Mouse (Mus musculus): ENCODE data around the gene Tsc22d2. TPM values are rescaled to one million over a fixed set of nuclear protein-coding genes. Genes with fewer than 3 reads are reported as not detected.
"Not testable (repeated sequence)": the region's sequence is repeated elsewhere in the genome, so short reads cannot be mapped to it uniquely, and the experiment has no call there.

The Tsc22d2 gene
- polyA plus RNA-seq, 1 experiment from 2014 or later: 7.4 TPM

DNA sequence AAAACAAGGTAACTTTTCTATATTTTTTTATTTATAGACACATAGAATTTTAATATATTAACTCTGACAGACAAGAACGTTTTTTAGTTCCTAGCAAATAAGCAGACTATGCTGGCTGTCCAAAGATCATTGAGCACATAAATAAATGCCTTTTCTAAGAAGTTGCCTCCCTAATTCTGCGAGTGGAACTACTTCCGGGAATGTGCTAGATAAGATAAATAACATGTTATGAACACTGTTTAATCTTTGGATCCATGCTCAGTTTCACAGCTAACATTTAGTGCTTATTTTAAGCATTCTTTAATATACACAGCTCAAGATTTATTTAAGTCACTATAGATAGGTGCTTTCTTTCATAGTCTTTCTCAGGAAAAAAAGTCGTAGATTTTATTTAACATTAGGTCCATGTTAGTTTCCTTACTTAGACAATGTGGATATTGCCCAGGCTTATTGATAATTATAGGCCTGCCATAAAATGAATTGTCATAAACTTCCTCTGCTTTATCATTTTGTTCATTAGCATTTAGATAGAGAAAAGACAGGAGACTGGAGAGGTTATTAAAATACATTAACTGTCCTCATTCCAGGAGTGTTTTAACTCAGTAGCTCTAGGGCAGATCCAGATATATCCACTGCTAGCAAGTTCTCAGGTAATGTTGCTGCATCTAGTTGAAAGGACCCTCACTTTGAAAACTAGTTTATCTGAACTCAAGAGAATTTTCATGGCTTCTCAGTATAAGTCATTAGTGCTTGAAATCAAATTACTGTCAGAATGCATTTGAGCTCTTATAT lies 40.1 kb downstream of the Tsc22d2 start:
- Histone ChIP-seq H3K27ac (replicated peaks) (no peak overlapping the region), H3K4me1 (no peaks in the 10 kb centered on the region), H3K36me3 (peaks cover 4% of the 10 kb centered on the region), H3K27me3 (ENCODE audit: low read depth, poor library complexity, severe bottlenecking) (no peaks in the 10 kb centered on the region), H3K9me3 (replicated peaks) (no peaks in the 10 kb centered on the region), H3K4me3 (no peak overlapping the region)
- no peak for DNase-seq (ENCODE audit: low spot score)
- 88% methylated on average over 4 of the region's 4 CpGs for WGBS

- H3K27ac ChIP-seq (replicated peaks): no peak overlapping the region
- 88% methylated on average over 3 of the region's 3 CpGs for WGBS
- H3K36me3 ChIP-seq: peaks cover 10% of the 10 kb centered on the region
- H3K4me3 ChIP-seq: no peak overlapping the region
- DNase-seq (ENCODE audit: low spot score): no peak
- no peaks in the 10 kb centered on the region for H3K9me3 ChIP-seq (replicated peaks)
- no peaks in the 10 kb centered on the region for H3K4me1 ChIP-seq
- no peaks in the 10 kb centered on the region for H3K27me3 ChIP-seq (ENCODE audit: low read depth, poor library complexity, severe bottlenecking)
Measured at GRCm38 (mm10) chr3:58455255-58455654, 40.7 kb downstream of the Tsc22d2 start.

DNA sequence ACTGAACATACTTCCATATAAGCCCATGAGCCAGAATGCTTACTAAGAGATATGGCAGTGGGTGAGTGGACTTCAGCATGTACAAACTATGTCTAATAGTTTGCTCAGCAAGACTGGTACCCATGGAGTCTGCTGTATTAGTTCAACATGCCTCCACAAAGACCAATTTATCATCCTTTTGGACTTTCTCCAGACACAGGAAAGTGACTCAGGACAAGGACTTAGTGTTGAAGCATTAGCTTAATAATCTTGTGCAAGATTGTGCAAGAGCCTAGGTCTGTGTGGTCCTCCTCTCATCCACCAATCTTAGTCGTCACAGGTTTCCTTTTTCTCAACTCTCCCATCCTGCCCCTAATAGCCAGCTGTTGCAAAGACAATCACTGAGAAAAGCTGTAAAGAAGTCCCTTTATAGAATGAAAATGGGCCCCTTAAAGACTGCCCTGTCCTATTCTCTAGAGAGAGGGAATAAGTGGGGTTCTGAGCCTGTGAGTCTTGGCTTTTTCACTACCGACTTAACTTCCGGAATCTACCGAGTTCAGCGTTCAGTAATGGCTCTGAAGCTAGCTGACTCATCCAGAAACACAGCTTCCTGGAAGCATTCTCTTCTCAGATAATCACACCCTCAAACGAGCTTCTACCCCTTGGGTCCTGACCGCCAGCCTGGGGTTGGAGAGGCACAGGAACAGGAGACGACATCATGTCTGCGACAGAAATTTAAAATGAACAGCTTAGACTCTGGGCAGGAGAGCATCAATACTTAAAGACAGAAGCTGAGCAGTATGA lies 55.3 kb downstream of the Tsc22d2 start:
- no peak overlapping the region for H3K4me3 ChIP-seq
- H3K4me1 ChIP-seq: no peaks in the 10 kb centered on the region

DNA sequence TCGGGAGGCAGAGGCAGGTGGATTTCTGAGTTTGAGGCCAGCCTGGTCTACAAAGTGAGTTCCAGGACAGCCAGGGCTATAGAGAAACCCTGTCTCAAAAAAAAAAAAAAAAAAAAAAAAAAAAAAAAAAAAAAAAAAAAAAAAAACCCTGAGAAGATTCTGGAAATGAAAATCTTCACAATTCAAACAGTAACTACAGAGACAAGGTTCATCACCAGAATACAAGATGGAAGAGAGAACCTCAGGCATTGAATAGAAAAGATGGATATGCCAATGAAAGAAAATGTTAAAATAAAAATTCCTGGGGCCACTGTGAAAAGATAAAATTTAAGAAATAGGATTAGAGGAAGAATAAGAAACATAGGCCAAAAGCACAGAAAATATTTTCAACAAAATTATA lies 60.8 kb downstream of the Tsc22d2 start:
- not testable (repeated sequence) for H3K9me3 ChIP-seq (replicated peaks); H3K36me3 ChIP-seq; H3K4me1 ChIP-seq; DNase-seq (ENCODE audit: low spot score); H3K4me3 ChIP-seq; H3K27ac ChIP-seq (replicated peaks); H3K27me3 ChIP-seq (ENCODE audit: low read depth, poor library complexity, severe bottlenecking)
- WGBS: 100% methylated on average over 1 of the region's 1 CpGs

More for the DNA sequence above, 55.3 kb downstream of the Tsc22d2 start:
- H3K9me3 ChIP-seq (replicated peaks): no peaks in the 10 kb centered on the region
- no peak overlapping the region for H3K27ac ChIP-seq (replicated peaks)
- 82% methylated on average over 9 of the region's 9 CpGs for WGBS
- DNase-seq (ENCODE audit: low spot score): no peak
- H3K27me3 ChIP-seq (ENCODE audit: low read depth, poor library complexity, severe bottlenecking): no peaks in the 10 kb centered on the region
- H3K36me3 ChIP-seq: no peaks in the 10 kb centered on the region

GRCm38 (mm10) chr3:58478755-58479455 lies 64.4 kb downstream of the Tsc22d2 start:
- H3K9me3 ChIP-seq (replicated peaks): no peaks in the 10 kb centered on the region
- no peak for DNase-seq (ENCODE audit: low spot score)
- H3K27ac ChIP-seq (replicated peaks): no peak overlapping the region
- H3K36me3 ChIP-seq: no peaks in the 10 kb centered on the region
- H3K4me3 ChIP-seq: no peak overlapping the region
- H3K4me1 ChIP-seq: no peaks in the 10 kb centered on the region
- 91% methylated on average over 2 of the region's 2 CpGs for WGBS
- no peaks in the 10 kb centered on the region for H3K27me3 ChIP-seq (ENCODE audit: low read depth, poor library complexity, severe bottlenecking)

GRCm38 (mm10) chr3:58485883-58486282 lies 71.4 kb downstream of the Tsc22d2 start:
- no peaks in the 10 kb centered on the region for H3K9me3 ChIP-seq (replicated peaks)
- no peaks in the 10 kb centered on the region for H3K36me3 ChIP-seq
- H3K27ac ChIP-seq (replicated peaks): no peak overlapping the region
- H3K27me3 ChIP-seq (ENCODE audit: low read depth, poor library complexity, severe bottlenecking): no peaks in the 10 kb centered on the region
- no peaks in the 10 kb centered on the region for H3K4me1 ChIP-seq
- no peak overlapping the region for H3K4me3 ChIP-seq
- DNase-seq (ENCODE audit: low spot score): no peak
- 69% methylated on average over 7 of the region's 7 CpGs for WGBS

DNA sequence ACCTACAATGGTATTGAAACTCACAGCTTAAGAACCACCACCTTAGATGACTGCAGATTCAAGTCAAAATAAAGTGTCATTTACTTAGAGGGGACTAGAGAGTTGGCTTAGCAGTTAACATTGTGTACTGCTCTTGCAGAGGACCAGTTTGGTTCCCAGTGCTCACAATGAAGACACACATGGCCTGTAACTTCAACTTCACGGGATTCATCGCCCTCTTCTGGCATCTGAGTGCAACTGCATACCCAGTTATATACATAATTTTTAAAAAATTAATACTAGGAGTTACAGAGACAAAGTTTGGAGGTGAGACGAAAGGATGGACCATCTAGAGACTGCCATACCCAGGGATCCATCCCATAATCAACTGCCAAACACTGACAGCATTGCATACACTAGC lies 72.6 kb downstream of the Tsc22d2 start:
- H3K27ac ChIP-seq (replicated peaks): no peak overlapping the region
- WGBS: 67% methylated on average over 3 of the region's 3 CpGs
- H3K4me1 ChIP-seq: no peaks in the 10 kb centered on the region
- DNase-seq (ENCODE audit: low spot score): no peak
- no peaks in the 10 kb centered on the region for H3K36me3 ChIP-seq
- no peak overlapping the region for H3K4me3 ChIP-seq
- H3K9me3 ChIP-seq (replicated peaks): no peaks in the 10 kb centered on the region
- H3K27me3 ChIP-seq (ENCODE audit: low read depth, poor library complexity, severe bottlenecking): no peaks in the 10 kb centered on the region

DNA sequence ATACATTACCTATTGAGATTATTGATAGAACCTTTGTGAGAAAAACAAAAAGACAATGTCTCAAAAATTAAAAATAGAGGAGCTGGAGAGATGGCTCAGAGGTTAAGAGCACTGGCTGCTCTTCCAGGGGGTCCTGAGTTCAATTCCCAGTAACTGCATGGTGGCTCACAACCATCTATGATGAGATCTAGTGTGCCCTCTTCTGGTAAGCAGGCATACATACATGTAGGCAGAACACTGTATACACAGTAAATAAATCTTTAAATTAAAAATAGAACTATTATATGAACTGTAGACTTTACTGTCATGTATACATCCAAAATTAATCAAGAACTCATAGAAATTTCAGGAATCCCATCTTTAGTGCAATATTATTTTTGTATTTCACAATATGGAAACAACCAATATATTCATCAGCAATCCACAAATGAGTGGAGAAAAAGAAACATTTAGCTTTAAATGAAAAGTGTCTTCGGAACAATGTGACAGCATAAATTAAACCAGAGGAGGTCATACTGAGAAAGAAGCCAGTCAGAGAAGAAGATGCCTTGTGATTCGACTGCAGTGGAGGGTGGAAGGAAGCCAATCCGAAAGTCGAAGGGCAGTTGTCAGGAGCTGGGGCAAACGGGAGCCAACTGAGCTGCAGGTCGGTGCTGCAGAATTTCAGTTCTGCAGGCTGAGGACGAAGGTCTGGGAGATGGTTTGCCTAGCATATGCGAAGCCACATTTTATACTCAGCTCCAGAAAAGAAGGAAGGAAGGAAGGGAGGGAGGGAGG lies 73.7 kb downstream of the Tsc22d2 start:
- H3K4me1 ChIP-seq: no peaks in the 10 kb centered on the region
- no peak overlapping the region for H3K4me3 ChIP-seq
- H3K36me3 ChIP-seq: no peaks in the 10 kb centered on the region
- no peak for DNase-seq (ENCODE audit: low spot score)
- H3K9me3 ChIP-seq (replicated peaks): no peaks in the 10 kb centered on the region
- 80% methylated on average over 6 of the region's 8 CpGs for WGBS
- no peak overlapping the region for H3K27ac ChIP-seq (replicated peaks)
- H3K27me3 ChIP-seq (ENCODE audit: low read depth, poor library complexity, severe bottlenecking): no peaks in the 10 kb centered on the region

DNA sequence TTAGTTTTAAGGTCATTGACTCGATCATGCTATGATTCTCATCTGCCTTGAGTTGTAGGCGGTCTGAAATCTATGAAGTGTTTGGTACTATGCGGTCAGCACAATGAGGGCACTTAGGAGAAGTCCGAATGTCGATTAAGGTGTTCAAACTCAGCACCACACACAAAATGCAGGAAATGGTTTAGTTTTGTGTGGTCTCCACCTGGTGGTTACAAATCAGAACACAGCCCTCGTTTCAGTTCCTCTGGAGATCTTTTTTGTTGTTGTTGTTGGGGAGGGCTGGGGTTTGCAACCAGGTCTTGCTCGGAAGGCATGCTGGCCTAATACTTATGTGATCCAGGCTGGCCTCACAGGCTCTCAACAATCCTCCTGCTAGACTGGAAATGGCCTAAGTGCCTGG lies 76.3 kb downstream of the Tsc22d2 start:
- DNase-seq (ENCODE audit: low spot score): no peak
- H3K4me1 ChIP-seq: no peaks in the 10 kb centered on the region
- no peaks in the 10 kb centered on the region for H3K27me3 ChIP-seq (ENCODE audit: low read depth, poor library complexity, severe bottlenecking)
- no peaks in the 10 kb centered on the region for H3K9me3 ChIP-seq (replicated peaks)
- no peak overlapping the region for H3K4me3 ChIP-seq
- no peaks in the 10 kb centered on the region for H3K36me3 ChIP-seq
- no peak overlapping the region for H3K27ac ChIP-seq (replicated peaks)
- 76% methylated on average over 7 of the region's 7 CpGs for WGBS

DNA sequence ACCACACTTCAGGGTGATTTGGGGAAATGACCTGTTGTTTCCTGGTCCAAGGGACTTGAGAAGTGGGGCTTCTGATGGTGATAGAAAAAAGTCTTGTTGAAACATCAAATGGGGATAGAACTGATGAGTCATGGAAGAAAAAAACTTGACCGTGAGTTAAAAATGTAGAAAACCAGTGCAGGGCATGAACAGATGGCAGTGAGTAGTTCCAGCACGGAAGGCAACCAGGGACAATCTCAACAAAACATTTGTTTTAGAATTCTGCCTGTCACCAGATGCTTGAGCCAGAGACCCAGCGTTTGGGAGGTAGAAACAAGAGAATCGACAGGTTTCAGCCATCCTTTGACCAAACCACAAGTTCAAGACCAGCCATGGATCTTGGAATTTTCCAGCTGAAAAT lies 79.1 kb downstream of the Tsc22d2 start:
- Histone ChIP-seq H3K9me3 (replicated peaks) (no peaks in the 10 kb centered on the region), H3K27me3 (ENCODE audit: low read depth, poor library complexity, severe bottlenecking) (no peaks in the 10 kb centered on the region), H3K27ac (replicated peaks) (no peak overlapping the region), H3K4me3 (no peak overlapping the region), H3K36me3 (no peaks in the 10 kb centered on the region), H3K4me1 (no peaks in the 10 kb centered on the region)
- 87% methylated on average over 4 of the region's 4 CpGs for WGBS
- no peak for DNase-seq (ENCODE audit: low spot score)

DNA sequence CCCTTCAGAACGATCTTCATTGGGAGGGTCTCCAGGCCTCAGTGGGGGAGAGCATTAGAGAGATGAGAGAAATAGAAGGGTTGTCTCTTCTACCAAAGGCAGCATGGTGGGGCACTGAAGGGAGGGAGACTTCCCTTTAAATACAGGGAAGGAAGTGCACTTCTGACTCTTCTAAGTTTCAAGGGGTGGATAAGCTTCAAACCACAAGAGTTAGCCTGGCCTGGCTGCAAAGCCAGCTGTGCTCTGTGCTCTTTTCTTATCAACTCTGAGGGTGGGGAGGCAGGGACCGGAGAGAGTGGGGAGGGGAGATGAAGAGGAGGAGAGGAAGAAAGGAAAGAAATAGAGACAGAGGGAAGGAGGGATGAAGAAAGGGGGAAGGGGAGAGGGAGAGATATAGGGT lies 87.4 kb downstream of the Tsc22d2 start:
- Histone ChIP-seq H3K27me3 (ENCODE audit: low read depth, poor library complexity, severe bottlenecking) (no peaks in the 10 kb centered on the region), H3K9me3 (replicated peaks) (no peaks in the 10 kb centered on the region), H3K4me1 (no peaks in the 10 kb centered on the region), H3K27ac (replicated peaks) (no peak overlapping the region), H3K36me3 (no peaks in the 10 kb centered on the region), H3K4me3 (no peak overlapping the region)
- 72% methylated on average over 2 of the region's 2 CpGs for WGBS
- no peak for DNase-seq (ENCODE audit: low spot score)

GRCm38 (mm10) chr3:58503720-58504333 lies 89.3 kb downstream of the Tsc22d2 start:
- no peaks in the 10 kb centered on the region for H3K9me3 ChIP-seq (replicated peaks)
- no peaks in the 10 kb centered on the region for H3K4me1 ChIP-seq
- WGBS: 57% methylated on average over 3 of the region's 3 CpGs
- no peak overlapping the region for H3K27ac ChIP-seq (replicated peaks)
- no peak overlapping the region for H3K4me3 ChIP-seq
- H3K27me3 ChIP-seq (ENCODE audit: low read depth, poor library complexity, severe bottlenecking): no peaks in the 10 kb centered on the region
- no peak for DNase-seq (ENCODE audit: low spot score)
- H3K36me3 ChIP-seq: no peaks in the 10 kb centered on the region

Measured in midbrain, embryonic 10.5 days (tissue).